Mouse (Mus musculus): ENCODE results near the gene Polm.

Polm gene

DNA sequence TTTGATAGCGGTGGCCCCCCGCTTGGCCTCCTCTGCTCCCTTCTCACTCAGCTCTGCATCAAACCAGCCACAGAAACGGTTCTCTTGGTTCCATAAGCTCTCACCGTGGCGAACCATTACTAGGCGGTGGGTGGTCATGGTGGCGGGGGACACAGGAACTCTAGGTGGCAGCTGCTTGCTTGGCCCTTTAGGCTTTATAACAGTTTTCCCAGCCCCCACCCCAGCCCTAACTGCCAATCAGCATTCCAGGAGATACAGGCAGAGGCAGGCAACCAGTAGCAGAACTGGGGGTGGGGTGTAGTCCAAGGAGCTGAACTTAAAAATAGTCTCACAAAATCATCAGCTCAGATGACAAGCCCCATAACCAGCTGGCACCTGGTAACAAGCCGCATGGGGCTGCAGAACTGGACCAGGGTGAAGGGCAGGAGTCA lies 34.2 kb downstream of the Polm start, which contains the start of gene Pgam2:
Gene Pgam2, minus strand, starts transcription at position 183 of the 431 bp plus-strand sequence.
- DNase-seq (ENCODE audit: low spot score): no peak

DNA sequence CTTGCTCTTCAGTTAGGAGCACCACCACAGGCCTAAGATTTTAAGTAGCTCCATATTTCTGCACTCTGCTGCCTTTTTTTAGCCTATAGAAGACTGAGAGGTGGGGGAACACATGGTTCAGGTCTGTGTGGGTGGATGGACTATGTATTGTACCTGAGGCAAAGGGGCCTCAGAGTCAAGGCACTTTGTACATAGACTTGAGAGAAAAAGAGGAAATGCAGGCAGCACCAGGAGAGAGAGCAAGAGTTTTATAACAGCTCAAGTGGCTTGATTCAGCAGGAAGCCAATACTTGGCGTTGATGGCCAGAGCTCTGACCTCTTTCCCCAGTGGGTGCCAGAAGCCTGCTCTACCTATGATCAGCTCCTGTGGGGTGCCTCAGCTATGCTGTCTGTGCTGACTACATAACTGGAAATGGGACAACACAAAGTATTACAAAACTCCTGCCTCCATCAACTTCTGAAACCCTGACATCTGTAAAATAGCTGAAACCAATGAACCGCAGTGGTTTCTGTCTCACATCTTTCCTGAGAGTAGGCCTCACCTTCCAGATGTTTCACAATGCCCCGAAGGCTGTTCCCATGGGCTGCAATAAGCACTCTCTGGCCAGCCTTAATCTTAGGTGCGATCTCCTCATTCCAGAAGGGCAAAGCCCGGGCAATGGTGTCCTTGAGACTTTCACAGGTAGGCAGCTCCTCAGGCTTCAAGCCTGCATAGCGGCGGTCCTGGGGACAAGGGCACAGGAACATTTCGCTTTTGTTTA lies 35.2 kb downstream of the Polm start:
- DNase-seq (ENCODE audit: low spot score): no peak

DNA sequence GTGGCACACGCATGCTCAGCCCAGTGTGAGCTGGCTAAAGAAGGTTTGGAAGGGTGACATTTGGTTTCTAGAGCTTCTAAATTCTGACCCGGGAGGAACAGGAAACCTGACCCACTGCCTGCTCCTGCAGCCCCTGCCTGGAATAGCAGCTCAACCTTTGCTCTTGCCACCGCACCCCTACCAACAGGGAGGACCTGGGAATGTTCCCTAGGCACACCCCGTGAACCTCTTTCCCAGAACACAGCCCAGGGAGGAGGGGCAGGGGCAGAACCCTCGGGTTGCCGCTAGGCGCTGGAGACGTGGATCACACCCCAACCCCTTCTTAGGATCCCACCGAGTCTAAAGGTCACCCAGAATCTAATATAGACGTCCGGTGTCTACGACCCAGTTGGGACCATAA lies 35.8 kb downstream of the Polm start:
- DNase-seq (ENCODE audit: low spot score): no peak

DNA sequence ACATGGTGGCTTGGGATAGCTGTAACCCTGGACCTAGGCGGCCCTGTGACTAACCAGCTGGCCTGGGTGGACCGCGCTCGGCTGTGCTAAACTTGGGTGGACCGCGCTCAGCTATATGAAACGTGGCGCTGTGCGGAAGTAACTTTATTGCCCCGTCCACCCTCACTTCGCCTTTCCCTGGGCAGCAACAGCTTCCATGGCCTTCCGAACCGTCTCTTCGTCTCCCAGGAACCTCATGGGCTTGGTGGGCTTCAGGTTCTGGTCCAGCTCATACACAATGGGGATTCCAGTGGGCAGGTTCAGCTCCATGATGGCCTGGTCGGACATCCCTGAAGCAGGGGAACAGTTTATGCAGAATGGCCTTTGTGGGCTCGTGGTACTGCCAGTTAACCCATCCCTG lies 36.3 kb downstream of the Polm start:
- no peak for DNase-seq (ENCODE audit: low spot score)

DNA sequence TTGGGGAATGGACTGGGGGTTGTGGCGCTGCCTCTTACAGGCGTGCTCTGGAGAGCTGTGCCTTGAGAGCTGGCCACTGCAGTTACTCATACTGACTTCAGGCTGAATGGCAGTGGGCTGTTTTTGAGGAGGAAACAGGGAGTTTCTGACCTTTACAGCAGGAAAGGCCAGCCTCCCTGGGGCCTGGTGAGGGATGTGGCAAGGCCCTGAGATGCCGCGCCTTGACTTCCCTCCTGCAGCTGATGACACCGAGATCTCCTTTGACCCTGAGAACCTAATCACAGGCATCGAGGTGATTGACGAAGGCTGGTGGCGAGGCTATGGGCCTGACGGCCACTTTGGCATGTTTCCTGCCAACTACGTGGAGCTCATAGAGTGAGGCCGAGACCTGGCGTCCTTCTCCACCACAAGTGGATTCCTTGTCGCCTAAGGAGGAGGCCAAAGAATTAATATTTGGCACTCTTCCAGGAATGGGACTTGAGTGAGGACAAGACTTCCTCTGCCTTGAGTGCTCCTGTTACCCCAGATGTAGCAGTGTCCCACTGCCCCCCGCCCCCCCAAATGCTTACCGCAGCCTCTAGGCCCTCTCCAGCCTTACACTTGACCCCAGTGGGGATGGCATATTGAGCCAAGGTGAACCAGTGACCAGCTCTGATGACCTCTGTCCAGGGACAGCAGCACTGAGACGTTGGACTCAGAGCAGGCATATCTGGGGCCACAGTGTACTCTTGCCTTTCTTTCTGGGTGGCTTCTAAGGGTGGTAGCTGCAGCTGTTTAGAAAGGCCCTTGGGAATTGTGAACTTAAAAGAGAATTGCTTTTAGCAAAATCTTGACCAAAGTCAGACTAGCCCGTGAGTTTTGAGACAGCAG lies 38.0 kb downstream of the Polm start:
- DNase-seq (ENCODE audit: low spot score): no peak

DNA sequence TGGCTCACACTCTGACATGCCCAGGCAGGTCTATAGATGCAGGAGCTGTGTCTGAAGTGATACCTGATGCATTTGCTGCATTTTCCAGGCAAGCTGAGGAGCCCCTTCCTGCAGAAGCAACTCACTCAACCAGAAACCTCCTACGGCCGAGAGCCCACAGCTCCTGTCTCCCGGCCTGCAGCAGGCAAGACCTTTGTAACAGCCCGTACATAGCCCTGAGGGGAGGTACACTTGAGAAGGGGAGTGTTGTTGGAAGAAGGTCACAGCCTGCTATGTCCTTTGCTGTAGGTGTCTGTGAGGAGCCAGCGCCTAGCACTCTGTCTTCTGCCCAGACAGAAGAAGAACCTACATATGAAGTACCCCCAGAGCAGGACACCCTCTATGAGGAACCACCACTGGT lies 39.9 kb downstream of the Polm start:
- no peak for DNase-seq (ENCODE audit: low spot score)

DNA sequence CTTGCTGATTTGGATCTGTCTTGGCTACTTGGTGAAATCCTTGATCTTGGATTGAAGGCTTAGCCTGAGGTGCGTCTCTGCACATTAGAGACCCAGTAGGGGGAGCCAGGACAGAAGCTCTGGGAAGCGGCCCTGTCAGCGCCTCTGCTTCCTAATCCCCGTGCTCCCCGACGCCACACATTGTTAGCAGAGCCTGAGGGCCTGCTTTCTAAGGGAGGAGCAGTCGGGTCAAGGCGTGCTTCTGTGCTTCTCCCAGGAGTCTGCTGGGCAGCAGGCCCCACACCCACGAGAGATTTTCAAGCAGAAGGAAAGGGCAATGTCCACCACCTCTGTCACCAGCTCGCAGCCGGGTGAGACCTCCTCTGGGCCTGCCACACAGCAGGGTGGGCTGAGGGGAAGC lies 40.4 kb downstream of the Polm start:
- DNase-seq (ENCODE audit: low spot score): no peak

DNA sequence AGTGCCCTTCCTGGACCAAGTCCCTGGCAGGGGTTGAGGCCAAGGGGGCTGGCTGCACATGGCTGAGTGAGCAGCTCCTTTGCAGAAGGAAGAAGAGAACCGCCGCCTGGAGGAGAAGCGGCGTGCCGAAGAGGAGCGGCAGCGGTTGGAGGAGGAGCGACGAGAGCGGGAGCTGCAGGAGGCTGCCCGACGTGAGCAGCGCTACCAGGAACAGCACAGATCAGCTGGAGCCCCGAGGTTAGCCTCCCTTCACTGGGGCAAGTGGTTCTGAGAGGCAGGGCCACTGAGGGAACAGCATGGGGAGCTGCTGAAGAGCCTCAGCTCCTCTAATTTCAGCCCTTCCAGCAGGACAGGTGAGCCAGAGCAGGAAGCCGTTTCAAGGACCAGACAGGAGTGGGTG lies 40.9 kb downstream of the Polm start:
- DNase-seq (ENCODE audit: low spot score): no peak

DNA sequence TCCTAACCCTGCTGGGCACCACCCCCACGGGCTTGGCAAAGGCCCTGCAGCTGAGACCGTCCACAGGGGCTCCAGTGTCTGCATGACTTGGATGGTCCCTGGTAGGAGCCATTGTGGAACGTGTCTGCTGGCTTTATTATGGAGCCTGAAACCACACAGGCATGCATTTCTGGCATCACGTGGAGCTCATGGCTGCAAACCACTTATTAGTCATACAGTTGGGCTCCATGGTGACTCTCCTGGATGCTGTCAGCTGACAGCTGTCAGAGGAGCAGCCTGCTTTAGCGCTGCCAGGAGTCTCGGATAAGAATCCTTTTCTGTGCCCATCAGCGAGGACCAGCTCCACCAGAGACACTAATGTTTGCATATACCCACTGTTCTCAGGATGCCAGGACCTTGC lies 42.1 kb downstream of the Polm start:
- no peak for DNase-seq (ENCODE audit: low spot score)

DNA sequence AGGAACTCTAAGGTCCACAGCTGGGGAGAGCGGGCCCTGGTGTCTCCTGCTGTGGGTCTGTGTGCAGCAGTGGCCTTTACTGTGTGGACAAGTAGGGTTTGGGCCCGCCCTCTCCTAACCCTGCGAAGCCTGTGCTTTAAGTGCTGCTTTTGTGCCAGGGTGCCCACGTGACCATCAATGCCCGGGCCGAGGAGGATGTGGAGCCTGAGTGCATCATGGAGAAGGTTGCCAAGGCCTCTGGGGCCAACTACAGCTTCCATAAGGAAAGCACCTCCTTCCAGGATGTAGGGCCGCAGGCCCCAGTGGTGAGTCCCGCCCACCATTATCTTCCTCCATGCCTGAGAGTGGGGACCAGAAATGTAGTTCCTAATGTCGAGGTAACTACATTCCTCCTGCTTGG lies 42.5 kb downstream of the Polm start:
- no peak for DNase-seq (ENCODE audit: low spot score)

DNA sequence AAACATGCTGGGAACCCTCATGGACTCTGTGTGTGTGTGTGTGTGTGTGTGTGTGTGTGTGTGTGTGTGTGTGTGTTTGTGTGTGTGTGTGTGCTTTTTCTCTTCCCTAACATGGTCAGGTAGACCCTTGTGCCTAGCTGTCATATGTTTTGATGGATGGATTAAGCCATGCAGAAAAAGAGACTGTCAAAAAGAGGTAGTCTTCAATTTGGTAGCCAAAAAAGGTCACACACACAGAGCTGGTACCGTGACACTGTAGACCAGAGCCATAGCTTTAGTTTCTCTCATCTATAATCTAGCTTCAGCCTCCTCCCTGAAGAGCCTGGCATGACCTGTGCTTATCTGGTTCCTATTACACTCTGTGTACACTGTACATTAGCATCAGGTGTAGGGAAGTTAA lies 47.4 kb downstream of the Polm start:
- DNase-seq (ENCODE audit: low spot score): no peak

DNA sequence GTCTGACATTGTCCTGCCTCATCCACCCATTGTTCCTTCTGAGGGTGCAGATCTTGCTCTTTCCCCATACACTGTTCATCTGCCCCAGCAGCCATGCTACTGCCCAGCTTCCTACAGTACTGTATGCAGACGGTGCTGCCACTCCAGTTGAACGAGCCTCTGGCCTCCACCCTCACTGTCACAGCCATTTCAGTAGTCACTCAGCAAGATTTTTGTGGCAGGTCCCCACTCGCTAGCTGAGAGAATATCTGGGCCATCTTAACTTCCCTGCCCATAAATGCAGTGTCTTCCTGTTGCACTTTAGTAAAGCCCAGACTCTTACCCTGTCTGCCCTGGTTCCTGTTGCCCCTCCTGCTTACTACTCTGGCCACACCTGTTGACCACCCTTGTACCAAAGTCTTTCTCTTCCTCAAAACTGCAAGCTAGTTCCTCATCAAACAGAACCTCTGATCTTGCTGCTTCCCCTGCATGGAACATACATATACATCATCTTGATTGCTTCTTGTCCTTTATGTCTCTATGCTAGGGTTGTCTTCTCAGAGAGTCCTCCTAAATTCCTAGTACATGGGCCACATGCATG lies 48.0 kb downstream of the Polm start:
- no peak for DNase-seq (ENCODE audit: low spot score)

DNA sequence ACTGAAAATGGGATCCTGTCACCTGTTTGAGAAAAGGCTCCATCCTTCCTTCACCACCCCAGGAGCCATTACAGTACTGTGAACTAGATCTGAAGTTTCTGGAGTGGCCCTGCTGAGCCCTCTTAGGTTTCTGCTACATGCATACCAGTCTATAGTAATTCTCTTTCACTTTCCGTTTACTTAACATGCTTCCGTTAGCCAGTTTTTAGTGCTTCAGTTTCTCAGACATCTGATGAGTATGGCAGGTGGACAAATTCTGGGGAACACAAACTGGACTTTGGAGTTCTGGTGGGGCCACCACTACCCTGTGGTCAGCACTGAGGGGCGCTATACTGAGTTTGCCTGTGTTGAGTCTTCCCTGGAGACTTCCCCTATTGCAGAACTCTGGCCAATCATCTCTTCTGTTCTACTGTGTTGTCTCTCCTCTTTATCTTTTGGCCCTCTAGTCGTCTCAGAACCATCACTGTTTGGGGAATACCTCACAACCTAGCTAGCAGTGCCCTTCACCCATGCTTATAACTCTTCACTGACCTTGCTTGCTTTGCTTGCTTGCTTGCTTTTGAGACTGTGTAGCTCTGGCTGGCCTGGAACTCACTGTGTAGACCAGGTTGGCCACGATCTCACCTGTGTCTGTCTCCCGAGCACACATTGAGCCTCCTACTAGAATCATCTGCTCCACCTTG lies 48.6 kb downstream of the Polm start:
- no peak for DNase-seq (ENCODE audit: low spot score)

DNA sequence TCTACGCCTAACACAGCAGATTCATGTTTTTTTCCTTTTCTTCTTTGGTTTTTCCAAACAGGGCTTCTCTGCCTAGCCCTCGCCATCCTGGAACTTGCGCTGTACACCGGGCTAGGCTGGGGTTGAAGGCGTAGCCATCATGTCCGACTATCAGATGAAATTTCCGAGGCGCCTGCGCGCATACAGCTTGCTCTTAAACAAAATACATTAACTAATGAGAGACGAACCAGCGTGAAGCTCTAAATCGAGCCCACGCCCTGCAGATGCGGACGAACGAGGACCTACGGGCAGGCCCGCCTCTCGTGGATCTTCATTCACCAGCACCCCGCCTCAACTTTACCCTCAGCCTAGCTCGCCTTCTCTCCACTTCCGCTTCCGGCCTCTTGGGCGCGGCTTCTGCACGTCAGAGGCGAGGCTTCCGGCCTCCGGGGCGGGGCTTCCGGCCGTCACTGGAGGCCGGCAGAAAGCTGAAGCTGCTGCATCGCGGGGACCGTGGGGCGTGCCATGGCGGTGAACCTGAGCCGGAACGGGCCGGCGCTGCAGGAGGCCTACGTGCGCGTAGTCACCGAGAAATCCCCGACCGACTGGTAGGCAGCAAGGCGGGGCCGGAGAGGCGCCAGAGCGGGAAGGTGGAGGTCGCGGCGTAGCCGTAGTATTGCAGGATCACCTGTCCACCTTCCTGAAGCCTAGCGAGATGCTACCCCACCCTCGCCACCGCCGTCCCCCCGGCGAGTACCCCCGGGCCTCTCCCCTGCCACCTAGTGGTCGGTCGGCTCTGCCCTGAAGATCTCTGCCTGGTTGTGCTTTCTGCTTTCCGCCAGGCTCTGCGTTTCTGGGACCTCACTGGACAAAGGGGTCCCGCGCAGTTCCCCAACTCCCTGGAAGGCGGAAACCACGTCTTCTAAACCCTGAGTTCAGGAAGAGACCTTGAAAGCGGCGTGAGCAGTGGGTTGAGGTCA lies 49.5 kb downstream of the Polm start, which contains the start of gene Dbnl:
Gene Dbnl, plus strand, starts transcription at position 433 of the 959 bp plus-strand sequence.
- peak; percentile 96 for DNase-seq (ENCODE audit: low spot score)

DNA sequence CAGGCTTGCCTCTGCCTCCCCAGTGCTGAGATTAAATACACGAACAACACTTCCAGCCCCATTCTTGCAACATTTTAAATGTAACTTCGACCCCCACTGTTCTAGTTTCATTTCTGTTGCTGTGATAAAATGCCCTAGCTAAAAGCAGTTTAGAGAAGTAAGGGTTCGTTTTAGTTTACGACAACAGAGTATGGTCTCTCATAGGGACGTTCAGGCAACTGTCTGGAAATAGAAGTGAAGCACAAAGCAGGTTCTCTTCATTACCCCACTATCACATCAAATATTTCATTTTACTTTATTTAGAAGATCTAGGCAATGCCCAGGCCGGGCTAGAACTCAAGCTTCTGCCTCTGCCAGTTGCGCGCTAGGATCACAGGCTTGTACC lies 50.2 kb downstream of the Polm start:
- DNase-seq (ENCODE audit: low spot score): no peak

DNA sequence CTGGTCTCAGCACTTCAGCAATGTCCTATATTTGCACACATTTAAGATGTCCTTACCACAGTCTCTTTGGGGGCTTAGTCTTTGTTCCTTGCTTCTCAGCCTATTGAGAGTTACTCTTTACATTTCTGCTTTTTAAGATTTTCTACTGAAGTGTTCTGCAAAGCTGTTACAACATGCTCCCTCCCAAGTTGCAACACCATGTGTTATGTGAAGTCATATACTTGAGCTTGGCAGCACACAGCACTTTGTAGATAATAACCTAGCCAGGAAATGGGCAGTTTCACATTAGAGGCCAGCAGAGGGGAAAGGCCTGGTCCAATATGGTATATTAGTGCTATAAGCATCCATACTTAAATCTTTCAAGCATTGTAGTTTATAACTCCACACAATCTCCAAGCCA lies 52.1 kb downstream of the Polm start:
- DNase-seq (ENCODE audit: low spot score): no peak

DNA sequence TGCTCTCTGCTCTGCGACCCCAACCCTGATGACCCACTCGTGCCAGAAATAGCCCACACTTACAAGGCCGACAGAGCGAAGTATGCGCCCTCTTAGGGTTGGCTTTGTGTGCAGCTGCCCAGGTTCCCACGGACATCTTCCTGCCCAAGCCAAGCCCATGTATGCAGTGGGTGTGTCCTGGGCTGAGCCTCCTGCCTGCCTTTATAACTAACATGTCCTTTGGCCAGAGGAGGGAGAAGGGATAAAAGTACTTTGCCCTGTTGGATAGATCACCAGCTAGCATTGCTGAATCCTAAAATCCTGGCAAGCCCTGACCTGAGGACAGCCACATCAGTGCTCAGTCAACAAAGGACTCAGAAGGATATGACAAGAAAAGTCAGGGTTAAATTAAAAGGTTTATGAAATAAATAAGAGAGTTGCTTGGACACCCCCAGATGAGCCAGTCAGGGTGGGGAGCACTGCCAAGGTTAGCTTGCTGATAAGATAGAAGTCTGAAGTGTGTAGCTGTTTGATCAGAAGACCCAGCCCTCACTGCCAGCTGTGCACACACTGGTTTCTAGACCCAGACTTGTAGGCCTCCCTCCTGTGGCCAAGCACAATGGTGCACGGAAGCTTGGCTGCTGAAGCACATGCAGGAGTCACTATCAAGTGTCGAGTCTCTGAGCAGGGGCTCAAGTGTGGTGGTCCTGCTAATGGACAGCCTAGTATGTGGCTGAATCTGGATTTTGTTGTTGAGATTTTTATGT lies 55.4 kb downstream of the Polm start:
- peak; percentile 27 for DNase-seq (ENCODE audit: low spot score)

DNA sequence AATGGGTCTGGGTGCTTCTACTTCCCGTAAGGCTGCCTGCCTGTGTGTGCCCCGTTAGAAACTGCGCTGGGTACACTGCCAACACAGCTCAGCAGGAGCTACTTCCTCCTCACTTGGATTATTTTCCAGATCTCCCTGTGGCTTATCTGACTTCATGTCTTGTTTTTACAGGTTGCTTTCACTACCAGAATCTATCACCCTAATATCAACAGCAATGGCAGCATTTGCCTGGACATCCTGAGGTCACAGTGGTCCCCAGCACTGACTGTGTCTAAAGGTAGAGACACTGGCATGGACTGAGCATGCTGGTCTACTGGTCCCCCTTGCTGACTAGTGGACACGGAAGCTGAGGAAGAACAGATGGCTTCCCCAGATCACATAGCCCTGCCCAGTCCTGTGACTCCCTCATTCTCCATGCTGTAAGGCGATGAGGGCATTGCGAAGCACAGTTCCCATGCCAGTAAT lies 57.7 kb downstream of the Polm start:
- no peak for DNase-seq (ENCODE audit: low spot score)

DNA sequence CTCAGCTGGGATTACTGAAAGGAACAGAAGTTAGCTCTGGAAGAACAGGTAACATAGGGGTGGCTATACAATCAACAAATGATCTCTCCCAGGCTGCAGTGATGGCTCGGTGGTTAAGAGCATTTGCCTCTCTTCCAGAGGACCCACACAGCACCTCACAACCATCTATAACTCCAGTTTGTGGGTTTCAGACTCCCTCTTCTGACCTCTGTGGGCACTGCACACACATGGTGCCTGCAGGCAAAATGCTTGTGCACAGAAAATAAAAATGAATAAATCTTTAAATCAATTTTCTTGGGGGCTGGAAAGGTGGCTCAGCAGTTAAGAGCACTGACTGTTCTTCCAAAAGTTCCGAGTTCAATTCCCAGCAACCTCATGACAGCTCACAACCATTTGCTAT lies 59.3 kb downstream of the Polm start:
- no peak for DNase-seq (ENCODE audit: low spot score)
